Mouse (Mus musculus) liver, embryonic 11.5 days (tissue): Measurements from ENCODE around the gene Ctdnep1. TPM values are rescaled to one million over a fixed set of nuclear protein-coding genes. Genes with fewer than 3 reads are reported as not detected.

Experiments
- ATAC-seq: fragments of 200-750 bp; cut with Nextera tagmentation; replicated peaks from 2 replicates; pipeline ENCODE4 v1.8.0; 2017; ENCODE audit warnings: moderate number of reproducible peaks, mild to moderate bottlenecking, moderate TSS enrichment, moderate library complexity; ENCODE audit not compliant: low FRiP score
- DNase-seq: peaks from one replicate; pipeline ENCODE4 v3.0.0-alpha.2; 2017; ENCODE audit warnings: low spot score
- H3K27ac ChIP-seq: fragments of 300-500 bp; sonication (generic); 2 replicates; pipeline ENCODE4 v1.5.1; 2014; ENCODE audit warnings: mild to moderate bottlenecking, low read depth, low read length, control low read depth
- H3K27me3 ChIP-seq: fragments of 300-500 bp; sonication (generic); replicated peaks from 2 replicates; pipeline ENCODE4 v1.6.1; 2014; ENCODE audit warnings: low read length, mixed read lengths; ENCODE audit not compliant: control insufficient read depth, insufficient read depth
- H3K36me3 ChIP-seq: fragments of 300-500 bp; sonication (generic); 2 replicates; pipeline ENCODE4 v1.6.1; 2014; ENCODE audit warnings: mild to moderate bottlenecking, low read length, moderate library complexity, mixed read lengths; ENCODE audit not compliant: control insufficient read depth, insufficient read depth
- H3K4me1 ChIP-seq: fragments of 300-500 bp; sonication (generic); replicated peaks from 2 replicates; pipeline ENCODE4 v1.6.1; 2014; ENCODE audit warnings: low read length, mixed read lengths; ENCODE audit not compliant: control insufficient read depth, insufficient read depth
- H3K4me2 ChIP-seq: fragments of 300-500 bp; sonication (generic); 2 replicates; pipeline ENCODE4 v1.6.1; 2014; ENCODE audit warnings: mild to moderate bottlenecking, control low read depth, moderate library complexity
- H3K4me3 ChIP-seq: fragments of 300-500 bp; sonication (generic); 2 replicates; pipeline ENCODE4 v1.5.1; 2014; ENCODE audit warnings: low read depth, low read length, control low read depth
- H3K9ac ChIP-seq: fragments of 300-500 bp; sonication (generic); 2 replicates; pipeline ENCODE4 v1.6.1; 2014; ENCODE audit warnings: low read depth, low read length, control low read depth
- H3K9me3 ChIP-seq: fragments of 300-500 bp; sonication (generic); 2 replicates; pipeline ENCODE4 v1.6.1; 2016; ENCODE audit warnings: low read length, inconsistent platforms, mixed read lengths; ENCODE audit not compliant: control insufficient read depth
- WGBS: fragments of 180-500 bp; shearing (Covaris S2); extraction: QIAGEN DNeasy Blood & Tissue Kit; methylation state at CpG from one replicate; pipeline ENCODE4 v1.1.7; 2014; 5-methylcytosine and 5-hydroxymethylcytosine counted together
- polyA plus RNA-seq: library from polyadenylated mRNA; unstranded; fragments of >200 nt; fragmentation: Nextera tagmentation; extraction: Ambion mirVana; gene quantifications from 2 replicates; pipeline ENCODE4 v1.2.1, GENCODE M21; 2014

Ctdnep1 gene
- polyA plus RNA-seq, 1 experiment from 2014 or later = 24.0 TPM

GRCm38 (mm10) chr11:69936714-69937347 lies 44.1 kb upstream of the Ctdnep1 start:
- Histone ChIP-seq H3K4me1 (peaks cover 19% of the 10 kb centered on the region), H3K27ac (no peak overlapping the region), H3K27me3 (peaks cover 63% of the 10 kb centered on the region), H3K9me3 (no peaks in the 10 kb centered on the region), H3K4me3 (peak overlapping the region; percentile 43; the same call in 1 of the 2 replicates), H3K36me3 (no peaks in the 10 kb centered on the region), H3K9ac (no peak overlapping the region), H3K4me2 (peak overlapping the region; percentile 90)
- ATAC-seq (no peak), DNase-seq (no peak)
- WGBS = 45% methylated on average over 9 of the region's 9 CpGs

GRCm38 (mm10) chr11:69937385-69937784 lies 43.6 kb upstream of the Ctdnep1 start:
- 33% methylated on average over 4 of the region's 4 CpGs for WGBS
- peaks cover 19% of the 10 kb centered on the region for H3K4me1 ChIP-seq

GRCm38 (mm10) chr11:69937834-69938233 lies 43.1 kb upstream of the Ctdnep1 start:
- H3K27ac ChIP-seq = no peak overlapping the region
- 64% methylated on average over 5 of the region's 5 CpGs for WGBS
- no peak for DNase-seq

More at GRCm38 (mm10) chr11:69937385-69937784, 43.6 kb upstream of the Ctdnep1 start:
- DNase-seq = no peak
- H3K9me3 ChIP-seq = no peaks in the 10 kb centered on the region
- H3K27ac ChIP-seq = no peak overlapping the region
- no peak overlapping the region for H3K9ac ChIP-seq
- H3K4me3 ChIP-seq = no peak overlapping the region
- no peak for ATAC-seq
- no peaks in the 10 kb centered on the region for H3K36me3 ChIP-seq
- peaks cover 63% of the 10 kb centered on the region for H3K27me3 ChIP-seq
- H3K4me2 ChIP-seq = no peak overlapping the region

GRCm38 (mm10) chr11:69938401-69938979 lies 42.5 kb upstream of the Ctdnep1 start:
- no peaks in the 10 kb centered on the region for H3K9me3 ChIP-seq
- peaks cover 71% of the 10 kb centered on the region for H3K27me3 ChIP-seq
- DNase-seq (no peak), ATAC-seq (no peak)
- WGBS = 34% methylated on average over 9 of the region's 9 CpGs
- H3K4me3 ChIP-seq = no peak overlapping the region
- no peaks in the 10 kb centered on the region for H3K36me3 ChIP-seq
- peaks cover 17% of the 10 kb centered on the region for H3K4me1 ChIP-seq
- H3K27ac ChIP-seq = no peak overlapping the region
- H3K4me2 ChIP-seq = no peak overlapping the region
- no peak overlapping the region for H3K9ac ChIP-seq

More at GRCm38 (mm10) chr11:69937834-69938233, 43.1 kb upstream of the Ctdnep1 start:
- no peaks in the 10 kb centered on the region for H3K9me3 ChIP-seq
- H3K27me3 ChIP-seq = peaks cover 66% of the 10 kb centered on the region
- no peak overlapping the region for H3K9ac ChIP-seq
- H3K36me3 ChIP-seq = no peaks in the 10 kb centered on the region
- no peak overlapping the region for H3K4me3 ChIP-seq
- no peak for ATAC-seq
- peaks cover 17% of the 10 kb centered on the region for H3K4me1 ChIP-seq
- H3K4me2 ChIP-seq = no peak overlapping the region

- H3K27me3 ChIP-seq = peaks cover 71% of the 10 kb centered on the region
- DNase-seq (no peak), ATAC-seq (no peak)
Measured at GRCm38 (mm10) chr11:69939181-69939580, 41.8 kb upstream of the Ctdnep1 start.

GRCm38 (mm10) chr11:69939731-69940130 lies 41.2 kb upstream of the Ctdnep1 start:
- whole genome bisulfite sequencing = 92% methylated on average over 17 of the region's 17 CpGs

More at GRCm38 (mm10) chr11:69939181-69939580, 41.8 kb upstream of the Ctdnep1 start:
- H3K4me3 ChIP-seq = no peak overlapping the region
- 58% methylated on average over 5 of the region's 5 CpGs for WGBS
- H3K27ac ChIP-seq = no peak overlapping the region
- H3K9me3 ChIP-seq = no peaks in the 10 kb centered on the region
- peaks cover 17% of the 10 kb centered on the region for H3K4me1 ChIP-seq
- H3K36me3 ChIP-seq = no peaks in the 10 kb centered on the region
- no peak overlapping the region for H3K9ac ChIP-seq
- no peak overlapping the region for H3K4me2 ChIP-seq

GRCm38 (mm10) chr11:69940962-69941361 lies 40.0 kb upstream of the Ctdnep1 start:
- Histone ChIP-seq H3K27me3 (peaks cover 63% of the 10 kb centered on the region), H3K9me3 (no peaks in the 10 kb centered on the region), H3K27ac (no peak overlapping the region), H3K4me1 (peaks cover 8% of the 10 kb centered on the region), H3K4me2 (no peak overlapping the region), H3K36me3 (0 out of 2 replicates have a peak, but pooled peaks cover 2% of the 10 kb centered on the region), H3K4me3 (no peak overlapping the region), H3K9ac (no peak overlapping the region)
- DNase-seq (no peak), ATAC-seq (no peak)
- 78% methylated on average over 4 of the region's 4 CpGs for WGBS

More at GRCm38 (mm10) chr11:69939731-69940130, 41.2 kb upstream of the Ctdnep1 start:
- Histone ChIP-seq H3K4me2 (no peak overlapping the region), H3K9ac (no peak overlapping the region), H3K27me3 (peaks cover 71% of the 10 kb centered on the region), H3K4me3 (no peak overlapping the region), H3K9me3 (no peaks in the 10 kb centered on the region), H3K4me1 (peaks cover 14% of the 10 kb centered on the region), H3K27ac (no peak overlapping the region), H3K36me3 (0 out of 2 replicates have a peak, but pooled peaks cover 2% of the 10 kb centered on the region)
- DNase-seq (no peak), ATAC-seq (no peak)

- Histone ChIP-seq H3K4me2 (no peak overlapping the region), H3K4me1 (peaks cover 25% of the 10 kb centered on the region), H3K9me3 (no peaks in the 10 kb centered on the region), H3K36me3 (0 out of 2 replicates have a peak, but pooled peaks cover 2% of the 10 kb centered on the region), H3K4me3 (no peak overlapping the region), H3K27ac (no peak overlapping the region), H3K27me3 (peaks cover 26% of the 10 kb centered on the region), H3K9ac (no peak overlapping the region)
- 60% methylated on average over 13 of the region's 13 CpGs for WGBS
- no peak for DNase-seq
- ATAC-seq = no peak
Measured at GRCm38 (mm10) chr11:69945216-69945615, 35.7 kb upstream of the Ctdnep1 start.
